Mouse (Mus musculus): ENCODE data around the gene Zfp423. TPM values are rescaled to one million over a fixed set of nuclear protein-coding genes. Genes with fewer than 3 reads are reported as not detected.
A peak's percentile ranks its signal among the peaks of the same experiment; 100 is the strongest.

Zfp423 gene
- total and polyA plus RNA-seq, 2 experiments from 2014 or later = 18.4 to 34.6 TPM

- Histone ChIP-seq H3K4me3 (ENCODE audit: low read depth, low read length) (no peak overlapping the region), H3K27ac (ENCODE audit: low read depth, low read length) (no peak overlapping the region), H3K4me2 (ENCODE audit: low read depth) (no peak overlapping the region), H3K9me3 (ENCODE audit: low read length) (no peaks in the 10 kb centered on the region), H3K9ac (no peak overlapping the region), H3K4me1 (ENCODE audit: insufficient read depth) (peaks cover 3% of the 10 kb centered on the region; the same call in 1 of the 2 replicates), H3K36me3 (ENCODE audit: insufficient read depth) (no peaks in the 10 kb centered on the region), H3K27me3 (ENCODE audit: insufficient read depth, low read length) (no peaks in the 10 kb centered on the region)
- DNase-seq = no peak
- 60% methylated on average over 7 of the region's 7 CpGs for WGBS
- no peak for ATAC-seq
- no peak for TF ChIP-seq CTCF (IDR thresholded peaks at IDR 0.05; ENCODE audit: low read depth)
Measured at GRCm38 (mm10) chr8:87926098-87926890, 33.1 kb downstream of the Zfp423 start.

- H3K36me3 ChIP-seq (ENCODE audit: insufficient read depth) = no peaks in the 10 kb centered on the region
- no peak overlapping the region for H3K27ac ChIP-seq (ENCODE audit: low read depth, low read length)
- TF ChIP-seq CTCF (IDR thresholded peaks at IDR 0.05; ENCODE audit: low read depth) = no peak
- no peaks in the 10 kb centered on the region for H3K9me3 ChIP-seq (ENCODE audit: low read length)
- 71% methylated on average over 6 of the region's 6 CpGs for WGBS
- H3K4me1 ChIP-seq (ENCODE audit: insufficient read depth) = peaks cover 3% of the 10 kb centered on the region; the same call in 1 of the 2 replicates
- no peak overlapping the region for H3K9ac ChIP-seq
- no peak overlapping the region for H3K4me2 ChIP-seq (ENCODE audit: low read depth)
- H3K27me3 ChIP-seq (ENCODE audit: insufficient read depth, low read length) = no peaks in the 10 kb centered on the region
- DNase-seq (no peak), ATAC-seq (no peak)
- H3K4me3 ChIP-seq (ENCODE audit: low read depth, low read length) = no peak overlapping the region
Measured at GRCm38 (mm10) chr8:87922936-87923335, 36.5 kb downstream of the Zfp423 start.

GRCm38 (mm10) chr8:87922446-87922845, 36.9 kb downstream of the Zfp423 start:
- H3K36me3 ChIP-seq (ENCODE audit: insufficient read depth) = no peaks in the 10 kb centered on the region
- no peak overlapping the region for H3K27ac ChIP-seq (ENCODE audit: low read depth, low read length)
- H3K27me3 ChIP-seq (ENCODE audit: insufficient read depth, low read length) = no peaks in the 10 kb centered on the region
- TF ChIP-seq CTCF (IDR thresholded peaks at IDR 0.05; ENCODE audit: low read depth) = no peak
- no peaks in the 10 kb centered on the region for H3K9me3 ChIP-seq (ENCODE audit: low read length)
- 61% methylated on average over 6 of the region's 6 CpGs for WGBS
- no peak overlapping the region for H3K4me3 ChIP-seq (ENCODE audit: low read depth, low read length)
- DNase-seq (no peak), ATAC-seq (no peak)
- no peak overlapping the region for H3K9ac ChIP-seq
- no peak overlapping the region for H3K4me2 ChIP-seq (ENCODE audit: low read depth)
- peaks cover 3% of the 10 kb centered on the region; the same call in 1 of the 2 replicates for H3K4me1 ChIP-seq (ENCODE audit: insufficient read depth)

GRCm38 (mm10) chr8:87918004-87918403, 41.4 kb downstream of the Zfp423 start:
- no peak for TF ChIP-seq CTCF (IDR thresholded peaks at IDR 0.05; ENCODE audit: low read depth)
- no peak for DNase-seq
- peak; percentile 20; the same call in 1 of the 2 replicates for ATAC-seq
- Histone ChIP-seq H3K4me1 (ENCODE audit: insufficient read depth) (no peaks in the 10 kb centered on the region), H3K36me3 (ENCODE audit: insufficient read depth) (no peaks in the 10 kb centered on the region), H3K27me3 (ENCODE audit: insufficient read depth, low read length) (no peaks in the 10 kb centered on the region), H3K27ac (ENCODE audit: low read depth, low read length) (no peak overlapping the region), H3K4me3 (ENCODE audit: low read depth, low read length) (no peak overlapping the region), H3K9me3 (ENCODE audit: low read length) (no peaks in the 10 kb centered on the region), H3K4me2 (ENCODE audit: low read depth) (no peak overlapping the region), H3K9ac (no peak overlapping the region)
- WGBS = 33% methylated on average over 5 of the region's 5 CpGs

- no peaks in the 10 kb centered on the region for H3K4me1 ChIP-seq (ENCODE audit: insufficient read depth)
- no peaks in the 10 kb centered on the region for H3K36me3 ChIP-seq (ENCODE audit: insufficient read depth)
- TF ChIP-seq CTCF (IDR thresholded peaks at IDR 0.05; ENCODE audit: low read depth) = no peak
- no peak overlapping the region for H3K4me3 ChIP-seq (ENCODE audit: low read depth, low read length)
- no peak overlapping the region for H3K27ac ChIP-seq (ENCODE audit: low read depth, low read length)
- H3K9me3 ChIP-seq (ENCODE audit: low read length) = no peaks in the 10 kb centered on the region
- DNase-seq (no peak), ATAC-seq (no peak)
- no peak overlapping the region for H3K4me2 ChIP-seq (ENCODE audit: low read depth)
- H3K9ac ChIP-seq = no peak overlapping the region
- H3K27me3 ChIP-seq (ENCODE audit: insufficient read depth, low read length) = no peaks in the 10 kb centered on the region
- 78% methylated on average over 9 of the region's 9 CpGs for WGBS
Measured at GRCm38 (mm10) chr8:87915763-87916162, 43.6 kb downstream of the Zfp423 start.

- no peak overlapping the region for H3K9ac ChIP-seq
- WGBS = 70% methylated on average over 6 of the region's 6 CpGs
- no peak overlapping the region for H3K4me2 ChIP-seq (ENCODE audit: low read depth)
- DNase-seq = no peak
- no peak for TF ChIP-seq CTCF (IDR thresholded peaks at IDR 0.05; ENCODE audit: low read depth)
- H3K36me3 ChIP-seq (ENCODE audit: insufficient read depth) = no peaks in the 10 kb centered on the region
- no peaks in the 10 kb centered on the region for H3K27me3 ChIP-seq (ENCODE audit: insufficient read depth, low read length)
- H3K4me3 ChIP-seq (ENCODE audit: low read depth, low read length) = no peak overlapping the region
- H3K9me3 ChIP-seq (ENCODE audit: low read length) = no peaks in the 10 kb centered on the region
- H3K27ac ChIP-seq (ENCODE audit: low read depth, low read length) = no peak overlapping the region
- H3K4me1 ChIP-seq (ENCODE audit: insufficient read depth) = no peaks in the 10 kb centered on the region
- no peak for ATAC-seq
Measured at GRCm38 (mm10) chr8:87914247-87914967, 45.0 kb downstream of the Zfp423 start.

GRCm38 (mm10) chr8:87908940-87909339, 50.5 kb downstream of the Zfp423 start:
- no peak for TF ChIP-seq CTCF (IDR thresholded peaks at IDR 0.05; ENCODE audit: low read depth)
- no peak for ATAC-seq
- no peaks in the 10 kb centered on the region for H3K27me3 ChIP-seq (ENCODE audit: insufficient read depth, low read length)
- H3K4me3 ChIP-seq (ENCODE audit: low read depth, low read length) = no peak overlapping the region
- H3K36me3 ChIP-seq (ENCODE audit: insufficient read depth) = no peaks in the 10 kb centered on the region
- WGBS = 77% methylated on average over 2 of the region's 2 CpGs
- DNase-seq = no peak
- H3K27ac ChIP-seq (ENCODE audit: low read depth, low read length) = no peak overlapping the region
- no peak overlapping the region for H3K9ac ChIP-seq
- no peaks in the 10 kb centered on the region for H3K4me1 ChIP-seq (ENCODE audit: insufficient read depth)
- H3K4me2 ChIP-seq (ENCODE audit: low read depth) = no peak overlapping the region
- H3K9me3 ChIP-seq (ENCODE audit: low read length) = no peaks in the 10 kb centered on the region

Measured in forebrain, postnatal 0 days (tissue).